ENCODE assay signal across 11 mouse cellular contexts in genomic region chr4:41761680-41762079, GRCm38 (mm10). TPM values are rescaled to one million over a fixed set of nuclear protein-coding genes. Genes with fewer than 3 reads are reported as not detected.
DNase-seq lines count a peak whose midpoint lies in the region; ATAC-seq and TF ChIP-seq lines count a peak whose summit lies in the region.
"Had no signal": no experiment of that assay in that cellular context is flagged by ENCODE, and none has a peak within 500 bp of the region (broad histone marks: within the 10 kb centered on the region; RNA-seq: fewer than 3 reads in every experiment).

No protein-coding gene starts in this region.

- H3K4me1 ChIP-seq in heart, postnatal 0 days (ENCODE audit: control insufficient read depth, insufficient read depth), result peaks cover 32% of the 10 kb centered on the region
- H3K4me1 ChIP-seq in MEL (ENCODE audit: control insufficient read depth in 1 of 2, insufficient read depth in 2 of 2, low read length in 2 of 2), result peaks cover 6 to 16% of the 10 kb centered on the region in 2 experiments
- H3K4me1 ChIP-seq in embryonic facial prominence, embryonic 15.5 days, result peaks cover 40% of the 10 kb centered on the region
- peaks cover 21% of the 10 kb centered on the region for H3K4me1 ChIP-seq in limb, embryonic 14.5 days (ENCODE audit: control insufficient read depth, insufficient read depth, low read length)

- TF ChIP-seq RAD21 in MEL (IDR thresholded peaks at IDR 0.05; ENCODE audit: low read depth, low read length), result no peak

- no peaks in the 10 kb centered on the region for H3K9me3 ChIP-seq in heart, postnatal 0 days (replicated peaks; ENCODE audit: control insufficient read depth, low read length)
- no peaks in the 10 kb centered on the region for H3K9me3 ChIP-seq in MEL (replicated peaks; ENCODE audit: insufficient read depth, low read length)
- H3K9me3 ChIP-seq in embryonic facial prominence, embryonic 15.5 days (replicated peaks), result no peaks in the 10 kb centered on the region
- H3K9me3 ChIP-seq in limb, embryonic 14.5 days (ENCODE audit: control insufficient read depth, low read length), result no peaks in the 10 kb centered on the region

- peaks cover 20% of the 10 kb centered on the region for H3K36me3 ChIP-seq in heart, postnatal 0 days (replicated peaks; ENCODE audit: control insufficient read depth, insufficient read depth, low read length)
- peaks cover 0 to 13% of the 10 kb centered on the region in 2 experiments; a peak in 2 of 4 replicates for H3K36me3 ChIP-seq in MEL (ENCODE audit: control insufficient read depth in 1 of 2, insufficient read depth in 2 of 2, low read length in 2 of 2)
- peaks cover 15% of the 10 kb centered on the region; the same call in 1 of the 2 replicates for H3K36me3 ChIP-seq in embryonic facial prominence, embryonic 15.5 days
- peaks cover 24% of the 10 kb centered on the region for H3K36me3 ChIP-seq in limb, embryonic 14.5 days (ENCODE audit: control insufficient read depth, insufficient read depth, low read length)

- TF ChIP-seq EP300 in heart, postnatal 0 days (IDR thresholded peaks at IDR 0.05; ENCODE audit: low read depth), result no peak
- TF ChIP-seq EP300 in MEL (IDR thresholded peaks at IDR 0.05; ENCODE audit: low read depth in 1 of 2, low read length in 2 of 2), result no peak

- ATAC-seq in heart, postnatal 0 days (ENCODE audit: insufficient read depth, low read depth), result no peak
- ATAC-seq in embryonic facial prominence, embryonic 15.5 days (ENCODE audit: insufficient number of reproducible peaks, low FRiP score, low TSS enrichment, low read depth), result no peak
- ATAC-seq in limb, embryonic 14.5 days (ENCODE audit: low FRiP score, low read depth), result peak; percentile 7; the same call in 1 of the 2 replicates
- ATAC-seq in cerebellum, adult (ENCODE audit: insufficient number of reproducible peaks, low FRiP score, low TSS enrichment), result no peak
- ATAC-seq: Patski had no signal

- peak overlapping the region; percentile 74 for H3K4me2 ChIP-seq in heart, postnatal 0 days (ENCODE audit: low read depth, low read length)
- H3K4me2 ChIP-seq in embryonic facial prominence, embryonic 15.5 days (replicated peaks), result peak overlapping the region; percentile 66
- H3K4me2 ChIP-seq in limb, embryonic 14.5 days (replicated peaks; ENCODE audit: low read depth, low read length, severe bottlenecking), result peak overlapping the region; percentile 76

- peak overlapping the region; percentile 97 for H3K27ac ChIP-seq in heart, postnatal 0 days (ENCODE audit: low read depth)
- H3K27ac ChIP-seq in MEL (ENCODE audit: control insufficient read depth, low read depth, low read length), result no peak overlapping the region; the same call in 1 of the 2 replicates
- H3K27ac ChIP-seq in embryonic facial prominence, embryonic 15.5 days (replicated peaks), result peak overlapping the region; percentile 95
- peak overlapping the region; percentile 93 for H3K27ac ChIP-seq in limb, embryonic 14.5 days (replicated peaks; ENCODE audit: low read depth, low read length)
- H3K27ac ChIP-seq: macrophage had no signal

- peak overlapping the region; percentile 60 for H3K9ac ChIP-seq in heart, postnatal 0 days (replicated peaks; ENCODE audit: low read depth, low read length)
- peak overlapping the region; percentile 64; the same call in 1 of the 2 replicates for H3K9ac ChIP-seq in MEL (ENCODE audit: control insufficient read depth, low read depth, low read length, poor library complexity, severe bottlenecking)
- 0 out of 2 replicates have a peak overlapping the region, but pooled peaks have one; percentile 50 for H3K9ac ChIP-seq in embryonic facial prominence, embryonic 15.5 days
- peak overlapping the region; percentile 68 for H3K9ac ChIP-seq in limb, embryonic 14.5 days (ENCODE audit: low read depth, low read length, severe bottlenecking)

- H3K4me3 ChIP-seq in heart, postnatal 0 days (ENCODE audit: low read depth, low read length), result peak overlapping the region; percentile 52
- H3K4me3 ChIP-seq in MEL (ENCODE audit: control insufficient read depth in 1 of 2, insufficient read depth in 1 of 2, low read depth in 2 of 2, low read length in 2 of 2), result no peak overlapping the region
- H3K4me3 ChIP-seq in embryonic facial prominence, embryonic 15.5 days (replicated peaks), result peak overlapping the region; percentile 59
- peak overlapping the region; percentile 66 for H3K4me3 ChIP-seq in limb, embryonic 14.5 days (replicated peaks; ENCODE audit: low read length)

- no peak for TF ChIP-seq POLR2A in MEL (IDR thresholded peaks at IDR 0.05; ENCODE audit: control insufficient read depth in 1 of 2, insufficient read depth in 1 of 2, low read depth in 1 of 2, low read length in 2 of 2, poor library complexity in 1 of 2)
- TF ChIP-seq POLR2A in limb, embryonic 14.5 days (IDR thresholded peaks at IDR 0.05; ENCODE audit: borderline replicate concordance, extremely low read depth, insufficient read depth, insufficient read length), result no peak

- no peaks in the 10 kb centered on the region; the same call in 1 of the 2 replicates for H3K79me2 ChIP-seq in MEL (ENCODE audit: control insufficient read depth, insufficient read depth, low read length, poor library complexity)

- no peaks in the 10 kb centered on the region for H3K27me3 ChIP-seq in heart, postnatal 0 days (ENCODE audit: control insufficient read depth, insufficient read depth, low read length)
- H3K27me3 ChIP-seq in MEL (ENCODE audit: control insufficient read depth in 1 of 2, insufficient read depth in 2 of 2, low read length in 2 of 2), result no peaks in the 10 kb centered on the region
- no peaks in the 10 kb centered on the region for H3K27me3 ChIP-seq in embryonic facial prominence, embryonic 15.5 days
- H3K27me3 ChIP-seq in limb, embryonic 14.5 days (ENCODE audit: control insufficient read depth, insufficient read depth, low read length), result no peaks in the 10 kb centered on the region
- H3K27me3 ChIP-seq: Patski had no signal

- DNase-seq in heart, postnatal 0 days (ENCODE audit: low spot score), result no peak
- DNase-seq in heart, adult 8-10 months (ENCODE audit: low spot score), result no peak
- no peak for DNase-seq in MEL (ENCODE audit: low read depth, low spot score)
- DNase-seq in limb, embryonic 14.5 days (ENCODE audit: low spot score), result peak; percentile 7
- no peak for DNase-seq in adrenal gland, postnatal 4 days (ENCODE audit: low spot score in 2 of 2)
- no peak for DNase-seq in B cell, adult 2 months

- no peak for TF ChIP-seq CTCF in heart, postnatal 0 days (IDR thresholded peaks at IDR 0.05; ENCODE audit: low read depth)
- TF ChIP-seq CTCF in MEL (IDR thresholded peaks at IDR 0.05 in 2 of 3, conservative IDR thresholded peaks at IDR 0.05 in 1 of 3; ENCODE audit: control insufficient read depth in 1 of 3, insufficient read depth in 1 of 3, low read depth in 2 of 3, low read length in 3 of 3, poor library complexity in 1 of 3, severe bottlenecking in 1 of 3), result no peak

RNA-seq across cellular contexts. Expression of gene Sigmar1, which starts 5.7 kb away (rescaled TPM):
- 40.9 and 57.4 TPM in 2 replicates for total RNA-seq in heart, postnatal 0 days (2014; rRNA removed; ENCODE audit: low replicate concordance)
- 33.4 and 37.1 TPM in 2 replicates for polyA plus RNA-seq in heart, postnatal 0 days (2015; fragmentation: Nextera tagmentation; extraction: Ambion mirVana)
- total RNA-seq in heart, adult 8-10 months (2022), result 10 to 100 TPM; 20.9 to 23.8 (median 21.7) TPM
- total RNA-seq in MEL (2012; rRNA removed), result 59.4 and 80.1 TPM in 2 replicates
- 100 to 1,000 TPM; 112 to 190 TPM for polyA plus RNA-seq in MEL (2012; ENCODE audit: insufficient read depth in 1 of 2, insufficient read length in 2 of 2, low read depth in 1 of 2, low replicate concordance in 2 of 2, missing spikeins in 1 of 2)
- polyA plus RNA-seq in embryonic facial prominence, embryonic 15.5 days (2015; fragmentation: Nextera tagmentation; extraction: Ambion mirVana), result 75.9 and 79.7 TPM in 2 replicates
- polyA plus RNA-seq in limb, embryonic 14.5 days (2012; rRNA removed), result 79.2 and 91.4 TPM in 2 replicates
- polyA plus RNA-seq in limb, embryonic 14.5 days (2014; fragmentation: Nextera tagmentation; extraction: Ambion mirVana), result 85.3 and 88.9 TPM in 2 replicates
- 10 to 100 TPM; 70.9 to 74.0 TPM for total RNA-seq in adrenal gland, postnatal 4 days (2021)

RNA-seq across cellular contexts. Expression of gene Galt, which starts 6.7 kb away (rescaled TPM):
- 95.0 and 96.8 TPM in 2 replicates for total RNA-seq in heart, postnatal 0 days (2014; rRNA removed; ENCODE audit: low replicate concordance)
- polyA plus RNA-seq in heart, postnatal 0 days (2015; fragmentation: Nextera tagmentation; extraction: Ambion mirVana), result 69.8 and 70.9 TPM in 2 replicates
- 10 to 100 TPM; 52.6 to 60.5 (median 58.6) TPM for total RNA-seq in heart, adult 8-10 months (2022)
- total RNA-seq in MEL (2012; rRNA removed), result 22.7 and 26.5 TPM in 2 replicates
- polyA plus RNA-seq in MEL (2012; ENCODE audit: insufficient read depth in 1 of 2, insufficient read length in 2 of 2, low read depth in 1 of 2, low replicate concordance in 2 of 2, missing spikeins in 1 of 2), result 10 to 100 TPM in 1 of 2 experiments, not detected in 1; 31.9 TPM
- 41.4 and 45.5 TPM in 2 replicates for polyA plus RNA-seq in embryonic facial prominence, embryonic 15.5 days (2015; fragmentation: Nextera tagmentation; extraction: Ambion mirVana)
- 83.3 and 119 TPM in 2 replicates for polyA plus RNA-seq in limb, embryonic 14.5 days (2012; rRNA removed)
- 39.5 and 43.6 TPM in 2 replicates for polyA plus RNA-seq in limb, embryonic 14.5 days (2014; fragmentation: Nextera tagmentation; extraction: Ambion mirVana)
- total RNA-seq in adrenal gland, postnatal 4 days (2021), result 10 to 100 TPM; 49.6 to 52.6 TPM

RNA-seq across cellular contexts. Expression of gene Ccl27a, which starts 12.4 kb away (rescaled TPM):
- 48.5 and 73.7 TPM in 2 replicates for total RNA-seq in heart, postnatal 0 days (2014; rRNA removed; ENCODE audit: low replicate concordance)
- polyA plus RNA-seq in heart, postnatal 0 days (2015; fragmentation: Nextera tagmentation; extraction: Ambion mirVana), result 49.4 and 49.6 TPM in 2 replicates
- total RNA-seq in heart, adult 8-10 months (2022), result 10 to 100 TPM; 12.3 to 19.6 (median 14.5) TPM
- 4.9 and 6.4 TPM in 2 replicates for total RNA-seq in MEL (2012; rRNA removed)
- 10 to 100 TPM in 1 of 2 experiments, not detected in 1; 12.1 TPM for polyA plus RNA-seq in MEL (2012; ENCODE audit: insufficient read depth in 1 of 2, insufficient read length in 2 of 2, low read depth in 1 of 2, low replicate concordance in 2 of 2, missing spikeins in 1 of 2)
- 36.5 and 43.8 TPM in 2 replicates for polyA plus RNA-seq in embryonic facial prominence, embryonic 15.5 days (2015; fragmentation: Nextera tagmentation; extraction: Ambion mirVana)
- polyA plus RNA-seq in limb, embryonic 14.5 days (2012; rRNA removed), result 96.6 and 107 TPM in 2 replicates
- 44.9 and 50.9 TPM in 2 replicates for polyA plus RNA-seq in limb, embryonic 14.5 days (2014; fragmentation: Nextera tagmentation; extraction: Ambion mirVana)
- total RNA-seq in adrenal gland, postnatal 4 days (2021), result 10 to 100 TPM; 36.2 to 40.5 TPM

RNA-seq across cellular contexts. Expression of gene Arid3c, which starts 30.7 kb away (rescaled TPM):
- not detected in 2 replicates for total RNA-seq in heart, postnatal 0 days (2014; rRNA removed; ENCODE audit: low replicate concordance)
- not detected in 2 replicates for polyA plus RNA-seq in heart, postnatal 0 days (2015; fragmentation: Nextera tagmentation; extraction: Ambion mirVana)
- total RNA-seq in heart, adult 8-10 months (2022), result not detected
- total RNA-seq in MEL (2012; rRNA removed), result not detected in 2 replicates
- under 1 TPM in 1 of 2 experiments, not detected in 1; 0.13 TPM for polyA plus RNA-seq in MEL (2012; ENCODE audit: insufficient read depth in 1 of 2, insufficient read length in 2 of 2, low read depth in 1 of 2, low replicate concordance in 2 of 2, missing spikeins in 1 of 2)
- polyA plus RNA-seq in embryonic facial prominence, embryonic 15.5 days (2015; fragmentation: Nextera tagmentation; extraction: Ambion mirVana), result 0.12 and 0.16 TPM in 2 replicates
- polyA plus RNA-seq in limb, embryonic 14.5 days (2012; rRNA removed), result 0.09 and 0.20 TPM in 2 replicates
- polyA plus RNA-seq in limb, embryonic 14.5 days (2014; fragmentation: Nextera tagmentation; extraction: Ambion mirVana), result 0.29 TPM in 1 of 2 replicates, not detected in the other
- not detected for total RNA-seq in adrenal gland, postnatal 4 days (2021)
- total RNA-seq: granulocyte monocyte progenitor cell, adult 5-6 weeks had no signal
- polyA plus RNA-seq: macrophage had no signal

RNA-seq across cellular contexts. Expression of gene Dctn3, which starts 38.7 kb away (rescaled TPM):
- total RNA-seq in heart, postnatal 0 days (2014; rRNA removed; ENCODE audit: low replicate concordance), result 81.6 and 121 TPM in 2 replicates
- 161 and 165 TPM in 2 replicates for polyA plus RNA-seq in heart, postnatal 0 days (2015; fragmentation: Nextera tagmentation; extraction: Ambion mirVana)
- total RNA-seq in heart, adult 8-10 months (2022), result 10 to 100 TPM; 69.4 to 71.8 (median 70.7) TPM
- 51.8 and 57.7 TPM in 2 replicates for total RNA-seq in MEL (2012; rRNA removed)
- 10 to 100 TPM in 1 of 2 experiments, not detected in 1; 64.6 TPM for polyA plus RNA-seq in MEL (2012; ENCODE audit: insufficient read depth in 1 of 2, insufficient read length in 2 of 2, low read depth in 1 of 2, low replicate concordance in 2 of 2, missing spikeins in 1 of 2)
- polyA plus RNA-seq in embryonic facial prominence, embryonic 15.5 days (2015; fragmentation: Nextera tagmentation; extraction: Ambion mirVana), result 139 and 146 TPM in 2 replicates
- polyA plus RNA-seq in limb, embryonic 14.5 days (2012; rRNA removed), result 64.2 and 70.1 TPM in 2 replicates
- 99.1 and 101 TPM in 2 replicates for polyA plus RNA-seq in limb, embryonic 14.5 days (2014; fragmentation: Nextera tagmentation; extraction: Ambion mirVana)
- 100 to 1,000 TPM in 1 of 2 experiments, 10 to 100 TPM in 1; 90.7 to 103 TPM for total RNA-seq in adrenal gland, postnatal 4 days (2021)

Comparison
In these comparisons a context has a peak if more than half of its experiments do, and no peak if none do; other contexts are left out.
1. H3K4me3 ChIP-seq: peak in heart, postnatal 0 days (single experiment), embryonic facial prominence, embryonic 15.5 days (single experiment) and limb, embryonic 14.5 days (single experiment); none in MEL (0 of 2).
2. Peak in every context shown above with its lines, with median percentiles within 50 percentile points of each other: H3K4me2 ChIP-seq and H3K9ac ChIP-seq.